Mouse (Mus musculus) Muller cell, postnatal 12 days (primary cell): ENCODE measurements around the gene Comt.

Source experiments
- DNase-seq: peaks from one replicate; pipeline ENCODE4 v3.0.0-alpha.2; 2015; ENCODE audit errors: inconsistent ontology term

The Comt gene

GRCm38 (mm10) chr16:18433341-18433920, 6.8 kb upstream of the Comt start:
- DNase-seq: no peak

GRCm38 (mm10) chr16:18430641-18431212, 4.1 kb upstream of the Comt start:
- no peak for DNase-seq

GRCm38 (mm10) chr16:18429641-18430040, 3.0 kb upstream of the Comt start:
- no peak for DNase-seq

GRCm38 (mm10) chr16:18428516-18429042, 1.9 kb upstream of the Comt start:
- no peak for DNase-seq

GRCm38 (mm10) chr16:18428011-18428515, 1.4 kb upstream of the Comt start:
- DNase-seq: no peak

- DNase-seq: peak; percentile 72
Measured at GRCm38 (mm10) chr16:18426215-18426791, 349 bp downstream of the Comt start, which contains the start of gene Txnrd2. Gene Txnrd2, plus strand, starts transcription at chr16:18426384.

GRCm38 (mm10) chr16:18425475-18426214, 1.0 kb downstream of the Comt start:
- peak; percentile 35 for DNase-seq

- DNase-seq: no peak
Measured at GRCm38 (mm10) chr16:18424364-18425045, 2.1 kb downstream of the Comt start.

- no peak for DNase-seq
Measured at GRCm38 (mm10) chr16:18423915-18424265, 2.8 kb downstream of the Comt start.

- DNase-seq: no peak
Measured at GRCm38 (mm10) chr16:18423203-18423914, 3.3 kb downstream of the Comt start.

- no peak for DNase-seq
Measured at GRCm38 (mm10) chr16:18420571-18420970, 6.1 kb downstream of the Comt start.

GRCm38 (mm10) chr16:18419603-18420026, 7.0 kb downstream of the Comt start:
- no peak for DNase-seq

- no peak for DNase-seq
Measured at GRCm38 (mm10) chr16:18418756-18419602, 7.7 kb downstream of the Comt start.

GRCm38 (mm10) chr16:18417491-18417890, 9.2 kb downstream of the Comt start:
- no peak for DNase-seq

GRCm38 (mm10) chr16:18416837-18417236, 9.8 kb downstream of the Comt start:
- DNase-seq: peak; percentile 36

- peak; percentile 93 for DNase-seq
Measured at GRCm38 (mm10) chr16:18416094-18416761, 10.4 kb downstream of the Comt start.

GRCm38 (mm10) chr16:18413032-18413816, 13.4 kb downstream of the Comt start:
- DNase-seq: no peak

GRCm38 (mm10) chr16:18411802-18412476, 14.7 kb downstream of the Comt start:
- DNase-seq: peak; percentile 92
